Mouse (Mus musculus) urinary bladder, postnatal 25 days (tissue): ENCODE data around the gene Cdr2.
"Not testable (repeated sequence)": the region's sequence is repeated elsewhere in the genome, so short reads cannot be mapped to it uniquely, and the experiment has no call there.

Source experiments
- DNase-seq: peaks from one replicate; pipeline ENCODE4 v3.0.0; 2022; ENCODE audit warnings: low spot score

Cdr2 gene

GRCm38 (mm10) chr7:120982200-120982841 is at the start of gene Cdr2, which contains the start of gene Mfsd13b:
TSS of gene Cdr2 (minus strand) at chr7:120982312.
TSS of gene Mfsd13b (plus strand) at chr7:120982509.
- DNase-seq, result peak; percentile 91

GRCm38 (mm10) chr7:121029947-121030346 is 47.8 kb upstream of the Cdr2 start:
- not testable (repeated sequence) for DNase-seq

GRCm38 (mm10) chr7:121026300-121026699 is 44.2 kb upstream of the Cdr2 start:
- no peak for DNase-seq

GRCm38 (mm10) chr7:121025221-121026008 is 43.3 kb upstream of the Cdr2 start:
- no peak for DNase-seq

- DNase-seq, result no peak
These were observed 38.2 kb upstream of the Cdr2 start for GRCm38 (mm10) chr7:121020277-121020676.

GRCm38 (mm10) chr7:121018778-121019177 is 36.7 kb upstream of the Cdr2 start:
- DNase-seq, result no peak

GRCm38 (mm10) chr7:121014486-121014885 is 32.4 kb upstream of the Cdr2 start:
- DNase-seq, result no peak

- DNase-seq, result no peak
These were observed 29.9 kb upstream of the Cdr2 start for GRCm38 (mm10) chr7:121011794-121012689.

- DNase-seq, result no peak
These were observed 21.8 kb upstream of the Cdr2 start for GRCm38 (mm10) chr7:121003793-121004418.

- DNase-seq, result no peak
These were observed 20.4 kb upstream of the Cdr2 start for GRCm38 (mm10) chr7:121002407-121002928.

GRCm38 (mm10) chr7:121001879-121002278 is 19.8 kb upstream of the Cdr2 start:
- no peak for DNase-seq

GRCm38 (mm10) chr7:121000065-121000822 is 18.1 kb upstream of the Cdr2 start:
- DNase-seq, result no peak

GRCm38 (mm10) chr7:120999021-120999530 is 17.0 kb upstream of the Cdr2 start:
- no peak for DNase-seq

GRCm38 (mm10) chr7:120991191-120991590 is 9.1 kb upstream of the Cdr2 start:
- DNase-seq, result no peak

GRCm38 (mm10) chr7:120982968-120983367 is 856 bp upstream of the Cdr2 start:
- DNase-seq, result no peak

GRCm38 (mm10) chr7:120980931-120981924 is 884 bp downstream of the Cdr2 start:
- peak; percentile 58 for DNase-seq

- no peak for DNase-seq
These were observed 2.1 kb downstream of the Cdr2 start for GRCm38 (mm10) chr7:120980041-120980440.

- no peak for DNase-seq
These were observed 5.0 kb downstream of the Cdr2 start for GRCm38 (mm10) chr7:120977063-120977462.

GRCm38 (mm10) chr7:120974001-120974400 is 8.1 kb downstream of the Cdr2 start:
- no peak for DNase-seq
